Mouse (Mus musculus): ENCODE measurements around the gene Akap13.

Gene Akap13

GRCm38 (mm10) chr7:75704862-75705261, 249.5 kb downstream of the Akap13 start:
- no peak for DNase-seq (ENCODE audit: extremely low read depth, insufficient read length, low spot score)

GRCm38 (mm10) chr7:75709936-75710335, 254.6 kb downstream of the Akap13 start:
- DNase-seq (ENCODE audit: extremely low read depth, insufficient read length, low spot score) = no peak

GRCm38 (mm10) chr7:75710920-75711319, 255.6 kb downstream of the Akap13 start:
- DNase-seq (ENCODE audit: extremely low read depth, insufficient read length, low spot score) = no peak

- no peak for DNase-seq (ENCODE audit: extremely low read depth, insufficient read length, low spot score)
Measured at GRCm38 (mm10) chr7:75711436-75711835, 256.1 kb downstream of the Akap13 start.

- no peak for DNase-seq (ENCODE audit: extremely low read depth, insufficient read length, low spot score)
Measured at GRCm38 (mm10) chr7:75712808-75713207, 257.5 kb downstream of the Akap13 start.

- DNase-seq (ENCODE audit: extremely low read depth, insufficient read length, low spot score) = no peak
Measured at GRCm38 (mm10) chr7:75713959-75714358, 258.6 kb downstream of the Akap13 start.

- no peak for DNase-seq (ENCODE audit: extremely low read depth, insufficient read length, low spot score)
Measured at GRCm38 (mm10) chr7:75715026-75715425, 259.7 kb downstream of the Akap13 start.

GRCm38 (mm10) chr7:75715939-75716338, 260.6 kb downstream of the Akap13 start:
- DNase-seq (ENCODE audit: extremely low read depth, insufficient read length, low spot score) = no peak

GRCm38 (mm10) chr7:75717349-75717748, 262.0 kb downstream of the Akap13 start:
- DNase-seq (ENCODE audit: extremely low read depth, insufficient read length, low spot score) = no peak

GRCm38 (mm10) chr7:75721302-75721701, 266.0 kb downstream of the Akap13 start:
- DNase-seq (ENCODE audit: extremely low read depth, insufficient read length, low spot score) = no peak

- no peak for DNase-seq (ENCODE audit: extremely low read depth, insufficient read length, low spot score)
Measured at GRCm38 (mm10) chr7:75724012-75724411, 268.7 kb downstream of the Akap13 start.

- no peak for DNase-seq (ENCODE audit: extremely low read depth, insufficient read length, low spot score)
Measured at GRCm38 (mm10) chr7:75725899-75726298, 270.6 kb downstream of the Akap13 start.

- DNase-seq (ENCODE audit: extremely low read depth, insufficient read length, low spot score) = no peak
Measured at GRCm38 (mm10) chr7:75726867-75727266, 271.5 kb downstream of the Akap13 start.

- no peak for DNase-seq (ENCODE audit: extremely low read depth, insufficient read length, low spot score)
Measured at GRCm38 (mm10) chr7:75729652-75730051, 274.3 kb downstream of the Akap13 start.

GRCm38 (mm10) chr7:75730216-75730615, 274.9 kb downstream of the Akap13 start:
- no peak for DNase-seq (ENCODE audit: extremely low read depth, insufficient read length, low spot score)

GRCm38 (mm10) chr7:75731951-75732350, 276.6 kb downstream of the Akap13 start:
- DNase-seq (ENCODE audit: extremely low read depth, insufficient read length, low spot score) = no peak

- no peak for DNase-seq (ENCODE audit: extremely low read depth, insufficient read length, low spot score)
Measured at GRCm38 (mm10) chr7:75733166-75733565, 277.8 kb downstream of the Akap13 start.

- no peak for DNase-seq (ENCODE audit: extremely low read depth, insufficient read length, low spot score)
Measured at GRCm38 (mm10) chr7:75739075-75739725, 283.9 kb downstream of the Akap13 start.

- no peak for DNase-seq (ENCODE audit: extremely low read depth, insufficient read length, low spot score)
Measured at GRCm38 (mm10) chr7:75744528-75744927, 289.2 kb downstream of the Akap13 start.

- no peak for DNase-seq (ENCODE audit: extremely low read depth, insufficient read length, low spot score)
Measured at GRCm38 (mm10) chr7:75744978-75745638, 289.8 kb downstream of the Akap13 start.

GRCm38 (mm10) chr7:75745969-75746368, 290.6 kb downstream of the Akap13 start:
- DNase-seq (ENCODE audit: extremely low read depth, insufficient read length, low spot score) = peak; percentile 19

- no peak for DNase-seq (ENCODE audit: extremely low read depth, insufficient read length, low spot score)
Measured at GRCm38 (mm10) chr7:75750581-75750980, 295.2 kb downstream of the Akap13 start.
